Mouse (Mus musculus) thymus, adult 18-20 months (tissue): ENCODE measurements around the gene Nde1.

Experiments used
- DNase-seq, 2 experiments: peaks; one replicate each; pipeline ENCODE4 v3.0.0; 2022; ENCODE audit warnings: mixed read lengths in 2 of 2

Nde1 gene

GRCm38 (mm10) chr16:14163731-14164130 lies 656 bp downstream of the Nde1 start:
- DNase-seq: no peak

GRCm38 (mm10) chr16:14166490-14166889 lies 3.4 kb downstream of the Nde1 start:
- DNase-seq: no peak

GRCm38 (mm10) chr16:14169706-14170105 lies 6.6 kb downstream of the Nde1 start:
- DNase-seq: no peak

- no peak for DNase-seq
These were observed 15.0 kb downstream of the Nde1 start for GRCm38 (mm10) chr16:14178041-14178440.

- DNase-seq: no peak
These were observed 17.2 kb downstream of the Nde1 start for GRCm38 (mm10) chr16:14180163-14180733.

GRCm38 (mm10) chr16:14182360-14182759 lies 19.3 kb downstream of the Nde1 start:
- no peak for DNase-seq

GRCm38 (mm10) chr16:14183856-14184255 lies 20.8 kb downstream of the Nde1 start:
- no peak for DNase-seq

- no peak for DNase-seq
These were observed 22.4 kb downstream of the Nde1 start for GRCm38 (mm10) chr16:14185516-14185915.

GRCm38 (mm10) chr16:14194164-14194950 lies 31.3 kb downstream of the Nde1 start:
- DNase-seq: no peak

GRCm38 (mm10) chr16:14195427-14195826 lies 32.4 kb downstream of the Nde1 start:
- no peak for DNase-seq

GRCm38 (mm10) chr16:14198798-14199197 lies 35.7 kb downstream of the Nde1 start:
- no peak for DNase-seq

GRCm38 (mm10) chr16:14215156-14215555 lies 52.1 kb downstream of the Nde1 start:
- DNase-seq: no peak

- peak; percentile 9 to 26 for DNase-seq
These were observed 74.1 kb downstream of the Nde1 start for GRCm38 (mm10) chr16:14237100-14237723.

- DNase-seq: no peak
These were observed 79.0 kb downstream of the Nde1 start for GRCm38 (mm10) chr16:14242059-14242458.
